Mouse (Mus musculus): ENCODE results near the gene Pnpo. TPM values are rescaled to one million over a fixed set of nuclear protein-coding genes. Genes with fewer than 3 reads are reported as not detected.
A peak's percentile ranks its signal among the peaks of the same experiment; 100 is the strongest.

Pnpo gene
- polyA plus RNA-seq, 1 experiment from 2014 or later = 145 TPM

DNA sequence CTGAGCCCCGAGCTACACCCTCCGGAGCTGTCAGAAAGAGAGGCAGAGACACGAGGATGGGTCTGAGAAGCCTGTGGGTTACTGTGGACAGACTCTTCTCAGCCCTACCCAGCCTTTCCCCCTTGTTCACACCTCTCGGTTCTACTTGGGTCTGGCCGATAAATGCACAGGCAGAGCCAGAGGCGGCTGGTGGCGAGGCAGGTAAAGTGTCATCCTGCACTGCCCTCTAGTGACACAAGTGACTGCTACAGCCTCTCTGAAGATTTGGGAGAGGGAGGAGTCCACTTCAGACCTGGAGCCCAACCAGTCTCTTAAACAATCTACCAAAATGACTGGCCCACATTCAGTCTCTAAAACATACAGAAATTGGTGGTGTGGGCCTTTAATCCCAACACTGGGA, 33.8 kb downstream of the Pnpo start:
- H3K4me3 ChIP-seq (ENCODE audit: low read depth, low read length) = no peak overlapping the region
- ATAC-seq = peak; percentile 29; the same call in 1 of the 2 replicates
- no peaks in the 10 kb centered on the region for H3K9me3 ChIP-seq (ENCODE audit: control insufficient read depth)
- H3K36me3 ChIP-seq (ENCODE audit: control insufficient read depth, insufficient read depth) = peaks cover 44% of the 10 kb centered on the region
- H3K27ac ChIP-seq (ENCODE audit: low read depth, low read length) = no peak overlapping the region
- no peak overlapping the region for H3K9ac ChIP-seq (ENCODE audit: low read depth, low read length)
- H3K4me1 ChIP-seq (replicated peaks; ENCODE audit: control insufficient read depth, insufficient read depth, low read length) = no peaks in the 10 kb centered on the region
- WGBS = 40% methylated on average over 7 of the region's 7 CpGs
- no peak overlapping the region; the same call in 1 of the 2 replicates for H3K4me2 ChIP-seq (replicated peaks; ENCODE audit: low read depth)
- no peaks in the 10 kb centered on the region for H3K27me3 ChIP-seq (replicated peaks; ENCODE audit: control insufficient read depth, insufficient read depth, low read length)
- TF ChIP-seq CTCF (IDR thresholded peaks at IDR 0.05; ENCODE audit: low read depth) = peak; percentile 89

DNA sequence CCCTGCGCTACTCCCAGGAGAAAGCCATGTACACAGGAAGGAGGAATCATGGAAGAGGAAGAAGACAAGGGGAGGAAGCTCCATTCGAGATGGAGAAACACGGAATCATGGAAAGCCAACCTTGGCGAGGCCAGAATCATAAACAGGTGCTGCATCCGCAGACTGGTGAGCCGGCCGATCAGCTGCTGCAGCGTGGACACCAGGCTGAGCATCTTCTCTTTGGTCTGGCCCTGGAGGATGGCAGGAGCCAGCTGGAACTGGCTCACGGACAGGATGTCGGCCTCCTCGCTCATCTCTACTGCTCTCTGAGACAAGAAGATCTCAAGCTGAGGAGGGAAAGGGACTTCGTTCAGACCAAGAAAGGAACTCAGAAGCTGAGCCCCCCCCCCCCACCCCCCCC, 35.2 kb downstream of the Pnpo start:
- H3K36me3 ChIP-seq (ENCODE audit: control insufficient read depth, insufficient read depth) = peaks cover 44% of the 10 kb centered on the region
- H3K27me3 ChIP-seq (replicated peaks; ENCODE audit: control insufficient read depth, insufficient read depth, low read length) = no peaks in the 10 kb centered on the region
- H3K9me3 ChIP-seq (ENCODE audit: control insufficient read depth) = no peaks in the 10 kb centered on the region
- no peak overlapping the region for H3K4me2 ChIP-seq (replicated peaks; ENCODE audit: low read depth)
- 91% methylated on average over 12 of the region's 12 CpGs for WGBS
- H3K9ac ChIP-seq (ENCODE audit: low read depth, low read length) = no peak overlapping the region
- no peak for TF ChIP-seq CTCF (IDR thresholded peaks at IDR 0.05; ENCODE audit: low read depth)
- H3K4me3 ChIP-seq (ENCODE audit: low read depth, low read length) = no peak overlapping the region
- H3K27ac ChIP-seq (ENCODE audit: low read depth, low read length) = no peak overlapping the region
- H3K4me1 ChIP-seq (replicated peaks; ENCODE audit: control insufficient read depth, insufficient read depth, low read length) = no peaks in the 10 kb centered on the region
- ATAC-seq = no peak

DNA sequence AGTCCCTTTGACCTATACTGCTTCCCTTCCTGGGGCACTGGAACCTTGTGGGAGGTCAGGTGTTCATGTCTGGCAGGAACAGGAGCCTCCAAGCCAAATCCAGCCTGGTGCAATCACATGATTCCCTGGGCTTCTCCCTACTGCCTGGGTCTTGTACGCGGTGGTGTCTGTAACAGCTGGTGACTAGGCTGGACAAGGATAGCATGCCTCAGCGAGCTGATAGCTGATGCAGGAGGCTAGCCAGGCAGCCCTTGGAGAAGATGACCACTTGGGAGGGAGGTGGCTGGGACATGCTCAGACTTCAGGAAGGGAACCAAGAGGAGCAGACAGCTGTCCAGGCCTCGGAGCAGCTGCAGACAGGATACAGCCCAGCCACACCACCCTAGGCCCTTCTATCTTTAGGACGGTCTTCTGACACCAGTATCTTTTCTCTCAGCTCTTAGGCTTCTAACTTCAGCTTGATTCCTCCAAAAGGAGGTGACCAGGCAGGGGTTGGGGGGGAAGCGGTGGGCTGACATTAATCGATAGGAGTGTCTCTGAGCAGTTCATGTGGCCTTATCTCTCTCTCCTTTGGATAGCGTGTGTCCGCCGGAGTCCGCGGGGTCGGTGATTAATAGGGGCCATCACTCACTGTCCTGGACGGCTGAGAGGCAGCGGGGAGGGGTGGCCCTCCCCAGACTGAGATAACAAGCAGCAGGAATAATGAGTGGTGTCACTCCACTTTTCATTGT, 37.2 kb downstream of the Pnpo start:
- no peak overlapping the region for H3K4me3 ChIP-seq (ENCODE audit: low read depth, low read length)
- ATAC-seq = no peak
- no peaks in the 10 kb centered on the region for H3K27me3 ChIP-seq (replicated peaks; ENCODE audit: control insufficient read depth, insufficient read depth, low read length)
- H3K9ac ChIP-seq (ENCODE audit: low read depth, low read length) = no peak overlapping the region
- peaks cover 37% of the 10 kb centered on the region for H3K36me3 ChIP-seq (ENCODE audit: control insufficient read depth, insufficient read depth)
- H3K4me1 ChIP-seq (replicated peaks; ENCODE audit: control insufficient read depth, insufficient read depth, low read length) = no peaks in the 10 kb centered on the region
- no peak overlapping the region for H3K27ac ChIP-seq (ENCODE audit: low read depth, low read length)
- TF ChIP-seq CTCF (IDR thresholded peaks at IDR 0.05; ENCODE audit: low read depth) = no peak
- no peak overlapping the region for H3K4me2 ChIP-seq (replicated peaks; ENCODE audit: low read depth)
- WGBS = 44% methylated on average over 15 of the region's 15 CpGs
- H3K9me3 ChIP-seq (ENCODE audit: control insufficient read depth) = no peaks in the 10 kb centered on the region

DNA sequence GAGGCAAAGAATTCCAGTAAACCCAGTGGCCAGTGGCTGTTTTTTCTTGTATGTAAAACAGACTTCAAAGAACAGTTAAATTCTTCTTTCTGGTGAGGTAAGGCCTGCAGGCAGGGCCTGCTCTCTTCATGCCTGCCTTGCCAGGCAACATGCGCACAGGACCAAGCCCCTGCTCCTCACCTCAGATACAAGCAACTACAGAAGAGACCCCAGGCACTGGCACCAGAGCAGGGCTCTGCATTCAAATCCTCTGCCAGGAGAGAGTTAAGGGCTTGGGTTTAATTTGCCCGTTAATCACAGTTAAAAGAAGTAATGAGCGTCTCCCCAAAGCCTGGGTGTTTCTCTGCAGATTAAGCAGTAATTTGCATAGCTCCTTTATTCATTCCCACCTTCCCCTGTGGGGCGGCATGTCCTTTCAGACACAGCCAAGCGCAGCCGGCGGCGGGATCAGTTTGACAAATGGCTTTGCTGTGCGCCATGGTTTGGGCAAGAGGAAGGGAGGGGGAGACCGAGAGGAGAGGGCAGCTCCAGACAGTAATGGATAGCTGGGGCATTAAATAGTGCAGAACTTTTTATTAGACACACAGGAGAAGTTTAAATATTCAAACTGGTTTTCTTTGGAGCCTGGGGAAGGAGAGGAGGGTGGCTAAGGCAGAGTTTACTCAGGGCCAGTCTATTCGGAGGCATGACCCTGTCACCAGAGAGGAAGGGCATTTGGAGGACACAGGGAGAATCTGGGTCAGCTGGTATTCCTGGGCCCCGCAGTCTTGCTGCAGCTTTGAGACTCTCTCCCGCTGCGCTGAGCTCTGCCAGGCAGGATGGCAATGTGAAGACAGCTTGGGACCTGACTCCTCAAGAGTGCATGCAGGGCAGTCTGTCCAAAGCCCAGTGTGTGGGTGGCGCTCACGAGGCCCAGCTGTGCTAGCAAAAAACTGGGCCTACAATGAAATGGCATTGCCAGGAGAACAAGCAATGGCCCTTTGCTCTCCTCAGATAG, 40.8 kb downstream of the Pnpo start:
- H3K4me3 ChIP-seq (ENCODE audit: low read depth, low read length) = no peak overlapping the region
- 38% methylated on average over 16 of the region's 16 CpGs for WGBS
- H3K36me3 ChIP-seq (ENCODE audit: control insufficient read depth, insufficient read depth) = peaks cover 9% of the 10 kb centered on the region
- H3K9me3 ChIP-seq (ENCODE audit: control insufficient read depth) = no peaks in the 10 kb centered on the region
- no peaks in the 10 kb centered on the region for H3K27me3 ChIP-seq (replicated peaks; ENCODE audit: control insufficient read depth, insufficient read depth, low read length)
- no peak overlapping the region for H3K27ac ChIP-seq (ENCODE audit: low read depth, low read length)
- no peaks in the 10 kb centered on the region for H3K4me1 ChIP-seq (replicated peaks; ENCODE audit: control insufficient read depth, insufficient read depth, low read length)
- H3K9ac ChIP-seq (ENCODE audit: low read depth, low read length) = no peak overlapping the region
- no peak for ATAC-seq
- no peak for TF ChIP-seq CTCF (IDR thresholded peaks at IDR 0.05; ENCODE audit: low read depth)
- H3K4me2 ChIP-seq (replicated peaks; ENCODE audit: low read depth) = no peak overlapping the region

DNA sequence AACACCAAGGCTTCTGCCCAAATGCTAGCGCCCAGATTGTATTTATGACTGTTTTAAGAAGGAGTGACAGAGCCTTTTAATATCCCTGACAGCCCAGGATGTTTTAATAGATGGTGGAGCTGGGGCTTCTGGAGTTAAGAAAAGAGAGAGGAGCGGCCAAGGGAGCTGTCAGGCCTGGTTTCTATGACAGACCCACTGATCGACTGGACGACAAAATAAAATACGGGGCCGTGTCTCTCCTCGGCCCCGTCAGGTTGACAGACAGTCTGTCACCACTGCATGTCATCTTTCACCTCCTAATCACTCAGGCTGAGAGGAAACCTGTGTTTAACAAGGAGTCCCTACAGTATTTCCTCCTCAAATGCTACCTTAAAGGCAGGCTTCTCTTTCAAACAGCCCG, 42.5 kb downstream of the Pnpo start:
- Histone ChIP-seq H3K9ac (ENCODE audit: low read depth, low read length) (no peak overlapping the region), H3K27me3 (replicated peaks; ENCODE audit: control insufficient read depth, insufficient read depth, low read length) (no peaks in the 10 kb centered on the region), H3K4me3 (ENCODE audit: low read depth, low read length) (no peak overlapping the region), H3K36me3 (ENCODE audit: control insufficient read depth, insufficient read depth) (no peaks in the 10 kb centered on the region), H3K9me3 (ENCODE audit: control insufficient read depth) (no peaks in the 10 kb centered on the region), H3K4me2 (replicated peaks; ENCODE audit: low read depth) (no peak overlapping the region), H3K27ac (ENCODE audit: low read depth, low read length) (no peak overlapping the region), H3K4me1 (replicated peaks; ENCODE audit: control insufficient read depth, insufficient read depth, low read length) (no peaks in the 10 kb centered on the region)
- TF ChIP-seq CTCF (IDR thresholded peaks at IDR 0.05; ENCODE audit: low read depth) = no peak
- 74% methylated on average over 9 of the region's 9 CpGs for WGBS
- no peak for ATAC-seq

Data from intestine, postnatal 0 days (tissue).